Mouse (Mus musculus) Patski (cell line): ENCODE measurements at regions not wholly inside any gene's neighbourhood (a gene's known extent, or its start where the extent isn't known, plus 50 kb on each side); places are given as distances from the start of the nearest gene placed in this dataset.

Experiments
- ATAC-seq: fragments of 100-300 bp; one replicate; pipeline ENCODE4 v1.8.0; 2021
- CTCF ChIA-PET: fragments of 350-600 bp; sonication (Branson Sonifier 250); formaldehyde crosslinking; loops from one replicate; lab custom pipeline; 2022; ENCODE audit warnings: inconsistent platforms; lab: Charles Lee
- POLR2A ChIA-PET: fragments of 350-600 bp; sonication (Branson Sonifier 250); formaldehyde crosslinking; loops from one replicate; lab custom pipeline; 2022; ENCODE audit warnings: antibody characterized with exemption, inconsistent platforms; lab: Charles Lee
- DNase-seq: peaks from one replicate; pipeline ENCODE4 v3.0.0-alpha.2; 2011; ENCODE audit warnings: low read depth, low spot score
- H3K27me3 ChIP-seq: fragments of 371-371 bp; one replicate; pipeline ENCODE4 v1.5.1; 2021
- CTCF ChIP-seq: fragments of 100-300 bp; IDR thresholded peaks from one replicate; pipeline ENCODE4 v1.5.1; 2021
- in situ Hi-C: fragments of 300-500 bp; cut with MboI; formaldehyde crosslinking; loops from 3 replicates; pipeline ENCODE4 v1.11.1; 2018; ENCODE audit warnings: low pct_unique_long_range_greater_than_20kb, mixed read lengths

- ChIA-PET POLR2A (no interaction called here), CTCF (no interaction called here)
- no peak for TF ChIP-seq CTCF
- DNase-seq: no peak
- H3K27me3 ChIP-seq: no peaks in the 10 kb centered on the region
- ATAC-seq: no peak
- in situ Hi-C loops: no loop called here
These were observed 1376.8 kb downstream of the Sis start for GRCm38 (mm10) chr3:71590840-71591239.

DNA sequence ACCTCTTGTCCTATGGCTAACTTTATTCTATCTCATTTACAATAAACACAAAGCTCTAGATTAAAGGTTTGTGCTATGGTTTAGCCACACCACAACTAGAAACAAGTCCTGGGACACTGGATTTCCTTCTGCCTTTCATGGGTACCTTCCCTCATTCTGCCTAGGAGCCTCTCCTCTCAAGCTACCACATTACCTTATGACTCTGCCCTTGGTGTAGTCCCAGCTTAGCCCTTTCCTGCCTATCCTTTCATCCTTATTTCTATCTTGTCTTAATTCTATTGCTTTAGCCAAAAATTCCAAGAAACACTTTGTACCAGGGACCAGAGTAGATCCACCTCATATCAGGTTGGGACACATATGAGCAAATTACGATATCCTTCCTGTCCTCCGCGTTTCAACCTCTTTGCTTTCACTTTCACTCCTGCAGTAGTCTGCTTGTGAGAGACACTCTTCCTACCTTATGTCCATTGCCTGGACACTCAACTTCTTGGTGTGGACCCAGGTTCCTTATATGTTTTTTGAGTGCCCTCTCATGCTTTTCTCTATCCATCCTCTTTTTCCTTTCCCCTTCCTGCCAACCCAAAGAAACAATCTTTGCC, 1403.7 kb downstream of the Sis start:
- ChIA-PET POLR2A (no interaction called here), CTCF (interaction anchor here (0.9 kb wide), 1 partner anchor 10 kb away, joined by 3 read pairs; no protein-coding TSS in a partner anchor)
- ATAC-seq: no peak
- H3K27me3 ChIP-seq: no peaks in the 10 kb centered on the region
- in situ Hi-C loops: no loop called here
- no peak for TF ChIP-seq CTCF
- no peak for DNase-seq

DNA sequence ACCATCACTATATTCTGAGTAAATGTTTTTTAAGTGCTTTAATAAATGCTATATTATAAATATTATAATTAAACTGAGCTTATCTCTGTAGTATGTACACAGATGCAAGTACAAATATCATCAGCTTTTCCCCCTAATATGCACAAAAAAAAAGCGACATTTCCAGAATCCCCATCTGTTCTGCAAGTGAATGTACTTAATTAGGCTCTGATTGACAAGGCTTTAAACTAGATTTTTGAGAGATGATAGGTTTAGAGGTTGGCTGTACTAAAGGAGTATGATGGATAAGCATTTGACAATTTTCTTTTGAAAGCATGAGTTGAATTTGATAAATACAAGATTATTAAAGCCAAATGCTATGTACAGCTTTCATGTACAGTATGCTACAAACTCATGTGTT, 1404.8 kb downstream of the Sis start:
- TF ChIP-seq CTCF: no peak
- in situ Hi-C loops: no loop called here
- POLR2A ChIA-PET: no interaction called here
- ATAC-seq (no peak), DNase-seq (no peak)
- no peaks in the 10 kb centered on the region for H3K27me3 ChIP-seq
- CTCF ChIA-PET: interaction anchor here (0.7 to 0.9 kb wide), 2 partner anchors 11 to 55 kb away, joined by 3 read pairs; no protein-coding TSS in a partner anchor

- DNase-seq: no peak
- ChIA-PET CTCF (no interaction called here), POLR2A (no interaction called here)
- TF ChIP-seq CTCF: no peak
- ATAC-seq: no peak
- no peaks in the 10 kb centered on the region for H3K27me3 ChIP-seq
- in situ Hi-C loops: no loop called here
These were observed 1421.8 kb downstream of the Sis start for GRCm38 (mm10) chr3:71545821-71546220.

DNA sequence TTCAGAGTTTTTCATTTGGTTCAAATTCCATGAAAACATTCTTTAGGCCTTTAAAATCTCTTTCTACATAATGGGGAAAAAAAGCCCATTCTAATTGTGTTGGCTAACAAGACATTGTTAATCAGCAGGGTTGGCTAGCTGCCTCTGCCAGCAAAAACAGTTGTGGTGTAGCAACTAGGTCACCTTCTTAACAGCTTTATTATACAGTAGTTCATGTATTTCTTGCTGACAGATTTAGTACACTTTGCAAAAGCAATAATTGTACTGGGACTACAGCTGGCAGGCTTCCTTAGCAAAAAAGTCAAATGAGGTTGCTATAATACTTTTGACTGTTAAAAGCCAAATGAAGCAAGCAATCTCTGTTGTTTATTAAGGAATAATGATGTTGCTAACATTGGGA, 1454.8 kb downstream of the Sis start:
- DNase-seq (no peak), ATAC-seq (no peak)
- TF ChIP-seq CTCF: no peak
- no peaks in the 10 kb centered on the region for H3K27me3 ChIP-seq
- POLR2A ChIA-PET: no interaction called here
- CTCF ChIA-PET: no interaction called here
- in situ Hi-C loops: no loop called here
